Mouse (Mus musculus): ENCODE measurements at regions not wholly inside any gene's neighbourhood (a gene's known extent, or its start where the extent isn't known, plus 50 kb on each side); places are given as distances from the start of the nearest gene placed in this dataset.

DNA sequence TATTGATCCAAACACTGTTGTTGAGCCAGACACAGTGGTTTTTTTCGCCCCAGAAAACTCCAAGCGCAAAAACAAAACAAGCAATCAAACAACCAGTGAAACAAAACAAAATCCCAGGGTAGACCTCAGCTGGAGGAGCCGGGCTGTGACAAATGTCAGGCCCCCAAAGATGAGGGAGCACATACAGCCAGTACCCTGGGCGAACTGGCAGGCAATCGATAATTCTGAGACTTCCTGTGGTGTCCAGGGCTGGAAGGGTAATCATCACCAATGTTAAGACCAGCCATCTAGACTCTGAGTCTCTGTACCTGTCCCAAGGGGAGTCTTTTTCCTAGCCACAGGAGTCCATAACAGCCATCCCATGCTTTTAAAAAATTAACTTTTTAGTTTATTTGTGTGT is 80.6 kb downstream of the Mtx3 start:
- TF ChIP-seq CTCF (IDR thresholded peaks at IDR 0.05; ENCODE audit: low read depth) = no peak
- no peak for TF ChIP-seq EP300 (IDR thresholded peaks at IDR 0.05; ENCODE audit: low read depth)

Data from heart, postnatal 0 days (tissue).